Mouse (Mus musculus) lung, embryonic 14.5 days (tissue): ENCODE results near the gene Nat10. TPM values are rescaled to one million over a fixed set of nuclear protein-coding genes. Genes with fewer than 3 reads are reported as not detected.

Source experiments
- ATAC-seq: fragments of 200-750 bp; cut with Nextera tagmentation; 2 replicates; pipeline ENCODE4 v1.8.0; 2017; ENCODE audit warnings: mild to moderate bottlenecking, moderate TSS enrichment, moderate library complexity; ENCODE audit not compliant: insufficient read depth
- DNase-seq: peaks from one replicate; pipeline ENCODE4 v3.0.0-alpha.2; 2015
- H3K27ac ChIP-seq: fragments of 300-500 bp; sonication (generic); 2 replicates; pipeline ENCODE4 v1.5.1; 2014; ENCODE audit warnings: low read depth, mild to moderate bottlenecking, moderate library complexity
- H3K27me3 ChIP-seq: fragments of 300-500 bp; sonication (generic); 2 replicates; pipeline ENCODE4 v1.6.1; 2014; ENCODE audit warnings: low read length, control low read depth; ENCODE audit not compliant: insufficient read depth
- H3K36me3 ChIP-seq: fragments of 300-500 bp; sonication (generic); 2 replicates; pipeline ENCODE4 v1.6.1; 2014; ENCODE audit warnings: control low read depth; ENCODE audit not compliant: insufficient read depth
- H3K4me1 ChIP-seq: fragments of 300-500 bp; sonication (generic); 2 replicates; pipeline ENCODE4 v1.6.1; 2014; ENCODE audit warnings: antibody characterized with exemption, control low read depth; ENCODE audit not compliant: insufficient read depth
- H3K4me2 ChIP-seq: fragments of 300-500 bp; sonication (generic); 2 replicates; pipeline ENCODE4 v1.6.1; 2014; ENCODE audit warnings: mild to moderate bottlenecking
- H3K4me3 ChIP-seq: fragments of 300-500 bp; sonication (generic); 2 replicates; pipeline ENCODE4 v1.5.1; 2014; ENCODE audit warnings: low read depth, low read length
- H3K9ac ChIP-seq: fragments of 300-500 bp; sonication (generic); 2 replicates; pipeline ENCODE4 v1.6.1; 2014
- H3K9me3 ChIP-seq: fragments of 300-500 bp; sonication (generic); 2 replicates; pipeline ENCODE4 v1.6.1; 2016; ENCODE audit warnings: low read depth, low read length, control low read depth
- CTCF ChIP-seq: IDR thresholded peaks from 2 replicates; pipeline ENCODE4 v1.5.1; 2016; ENCODE audit warnings: antibody characterized with exemption, low read depth
- WGBS: fragments of 180-500 bp; shearing (Covaris S2); extraction: QIAGEN DNeasy Blood & Tissue Kit; methylation state at CpG from one replicate; pipeline ENCODE4 v1.1.7; 2014; 5-methylcytosine and 5-hydroxymethylcytosine counted together
- polyA plus RNA-seq: library from polyadenylated mRNA; unstranded; fragments of >200 nt; fragmentation: Nextera tagmentation; extraction: Ambion mirVana; gene quantifications from 2 replicates; pipeline ENCODE4 v1.2.1, GENCODE M21; 2014

The Nat10 gene
- polyA plus RNA-seq, 1 experiment from 2014 or later = 35.6 TPM

GRCm38 (mm10) chr2:103678433-103678832, 82.6 kb downstream of the Nat10 start:
- Histone ChIP-seq H3K27me3 (no peaks in the 10 kb centered on the region), H3K4me2 (no peak overlapping the region), H3K9me3 (no peaks in the 10 kb centered on the region), H3K4me3 (no peak overlapping the region), H3K9ac (no peak overlapping the region), H3K27ac (no peak overlapping the region), H3K36me3 (no peaks in the 10 kb centered on the region), H3K4me1 (no peaks in the 10 kb centered on the region; the same call in 1 of the 2 replicates)
- no peak for DNase-seq
- WGBS = 86% methylated on average over 6 of the region's 6 CpGs
- TF ChIP-seq CTCF = no peak
- ATAC-seq = no peak

- H3K4me3 ChIP-seq = no peak overlapping the region
These were observed 83.3 kb downstream of the Nat10 start for GRCm38 (mm10) chr2:103677614-103678369.

GRCm38 (mm10) chr2:103676808-103677207, 84.3 kb downstream of the Nat10 start:
- Histone ChIP-seq H3K9ac (no peak overlapping the region), H3K27me3 (no peaks in the 10 kb centered on the region), H3K36me3 (no peaks in the 10 kb centered on the region), H3K4me3 (no peak overlapping the region), H3K4me2 (no peak overlapping the region), H3K9me3 (no peaks in the 10 kb centered on the region), H3K4me1 (no peaks in the 10 kb centered on the region; the same call in 1 of the 2 replicates), H3K27ac (no peak overlapping the region)
- DNase-seq (no peak), ATAC-seq (no peak)
- TF ChIP-seq CTCF = no peak
- WGBS = 41% methylated on average over 2 of the region's 2 CpGs

More at GRCm38 (mm10) chr2:103677614-103678369, 83.3 kb downstream of the Nat10 start:
- H3K36me3 ChIP-seq = no peaks in the 10 kb centered on the region
- TF ChIP-seq CTCF = no peak
- H3K9ac ChIP-seq = no peak overlapping the region
- H3K9me3 ChIP-seq = no peaks in the 10 kb centered on the region
- ATAC-seq (0 out of 2 replicates have a peak, but pooled peaks have one; percentile 39), DNase-seq (no peak)
- 65% methylated on average over 7 of the region's 7 CpGs for WGBS
- no peaks in the 10 kb centered on the region for H3K27me3 ChIP-seq
- no peak overlapping the region for H3K27ac ChIP-seq
- no peaks in the 10 kb centered on the region; the same call in 1 of the 2 replicates for H3K4me1 ChIP-seq
- H3K4me2 ChIP-seq = no peak overlapping the region

- H3K9me3 ChIP-seq = no peaks in the 10 kb centered on the region
- no peak overlapping the region for H3K9ac ChIP-seq
- H3K27ac ChIP-seq = no peak overlapping the region
- H3K4me2 ChIP-seq = no peak overlapping the region
- TF ChIP-seq CTCF = no peak
- H3K4me3 ChIP-seq = no peak overlapping the region
- no peaks in the 10 kb centered on the region for H3K36me3 ChIP-seq
- H3K27me3 ChIP-seq = no peaks in the 10 kb centered on the region
- no peak for ATAC-seq
- no peak for DNase-seq
- 80% methylated on average over 5 of the region's 5 CpGs for WGBS
- H3K4me1 ChIP-seq = no peaks in the 10 kb centered on the region; the same call in 1 of the 2 replicates
These were observed 85.7 kb downstream of the Nat10 start for GRCm38 (mm10) chr2:103675391-103675790.

GRCm38 (mm10) chr2:103673609-103674008, 87.5 kb downstream of the Nat10 start:
- no peak overlapping the region for H3K9ac ChIP-seq
- 71% methylated on average over 4 of the region's 4 CpGs for WGBS
- no peak overlapping the region for H3K4me2 ChIP-seq
- H3K4me1 ChIP-seq = no peaks in the 10 kb centered on the region; the same call in 1 of the 2 replicates
- H3K36me3 ChIP-seq = no peaks in the 10 kb centered on the region
- no peaks in the 10 kb centered on the region for H3K27me3 ChIP-seq
- H3K27ac ChIP-seq = no peak overlapping the region
- ATAC-seq (no peak), DNase-seq (no peak)
- no peaks in the 10 kb centered on the region for H3K9me3 ChIP-seq
- no peak for TF ChIP-seq CTCF
- no peak overlapping the region for H3K4me3 ChIP-seq

- Histone ChIP-seq H3K27ac (no peak overlapping the region), H3K27me3 (no peaks in the 10 kb centered on the region), H3K4me1 (no peaks in the 10 kb centered on the region; the same call in 1 of the 2 replicates), H3K4me3 (no peak overlapping the region), H3K9ac (no peak overlapping the region), H3K9me3 (no peaks in the 10 kb centered on the region), H3K4me2 (no peak overlapping the region), H3K36me3 (no peaks in the 10 kb centered on the region)
- DNase-seq = no peak
- WGBS = 75% methylated on average over 7 of the region's 7 CpGs
- ATAC-seq = no peak
- TF ChIP-seq CTCF = no peak
These were observed 88.4 kb downstream of the Nat10 start for GRCm38 (mm10) chr2:103672573-103673119.

Other genes with a start within 250 kb of the Nat10 start
- gene Abtb2, start 195.0 kb downstream of the Nat10 start, polyA plus RNA-seq = 6.5 and 8.0 TPM in 2 replicates
- gene Caprin1, start 36.4 kb upstream of the Nat10 start, polyA plus RNA-seq = 427 and 438 TPM in 2 replicates
- gene Lmo2, start 196.7 kb upstream of the Nat10 start, polyA plus RNA-seq = 44.0 and 44.5 TPM in 2 replicates